Mouse (Mus musculus) frontal cortex, postnatal 14 days (tissue): ENCODE measurements around the gene Ugt8a.

Experiments used
- DNase-seq, 2 experiments: peaks; one replicate each; pipeline ENCODE4 v3.0.0; 2022; ENCODE audit warnings: low spot score in 2 of 2

Gene Ugt8a

GRCm38 (mm10) chr3:125869873-125870272 lies 68.5 kb downstream of the Ugt8a start:
- no peak for DNase-seq

GRCm38 (mm10) chr3:125861601-125862000 lies 76.8 kb downstream of the Ugt8a start:
- DNase-seq, result no peak

- no peak for DNase-seq
These were observed 89.1 kb downstream of the Ugt8a start for GRCm38 (mm10) chr3:125849163-125849872.

- DNase-seq, result no peak
These were observed 110.4 kb downstream of the Ugt8a start for GRCm38 (mm10) chr3:125828051-125828450.

GRCm38 (mm10) chr3:125827256-125827655 lies 111.2 kb downstream of the Ugt8a start:
- DNase-seq, result no peak

- no peak for DNase-seq
These were observed 118.7 kb downstream of the Ugt8a start for GRCm38 (mm10) chr3:125819741-125820140.
